Mouse (Mus musculus) thymus, adult 2 months (tissue): ENCODE data around the gene Krt2.

ENCODE experiments used
- CTCF ChIP-seq: fragments of 200-500 bp; IDR thresholded peaks from 2 replicates; pipeline ENCODE4 v1.5.1; 2012; ENCODE audit warnings: mild to moderate bottlenecking, control low read depth, low read length, moderate library complexity, borderline replicate concordance; ENCODE audit not compliant: control insufficient read depth, poor library complexity, insufficient read depth; ENCODE audit errors: extremely low read depth
- POLR2A ChIP-seq: fragments of 200-500 bp; IDR thresholded peaks from 2 replicates; pipeline ENCODE4 v1.6.1; 2012; ENCODE audit warnings: mild to moderate bottlenecking, low read length, control low read depth, moderate library complexity; ENCODE audit not compliant: control insufficient read depth, poor library complexity, insufficient read depth; ENCODE audit errors: extremely low read depth

GRCm38 (mm10) chr15:101817875-101818274 lies at the start of gene Krt2:
- TF ChIP-seq CTCF (no peak), POLR2A (no peak)
